Mouse (Mus musculus) cerebral cortex, adult 2 months (tissue): ENCODE data around the gene Cdc27.

ENCODE experiments used
- WGBS: fragments of 180-500 bp; shearing (Covaris S2); methylation state at CpG from one replicate; pipeline ENCODE4 v1.1.7; 2018; 5-methylcytosine and 5-hydroxymethylcytosine counted together

Cdc27 gene

DNA sequence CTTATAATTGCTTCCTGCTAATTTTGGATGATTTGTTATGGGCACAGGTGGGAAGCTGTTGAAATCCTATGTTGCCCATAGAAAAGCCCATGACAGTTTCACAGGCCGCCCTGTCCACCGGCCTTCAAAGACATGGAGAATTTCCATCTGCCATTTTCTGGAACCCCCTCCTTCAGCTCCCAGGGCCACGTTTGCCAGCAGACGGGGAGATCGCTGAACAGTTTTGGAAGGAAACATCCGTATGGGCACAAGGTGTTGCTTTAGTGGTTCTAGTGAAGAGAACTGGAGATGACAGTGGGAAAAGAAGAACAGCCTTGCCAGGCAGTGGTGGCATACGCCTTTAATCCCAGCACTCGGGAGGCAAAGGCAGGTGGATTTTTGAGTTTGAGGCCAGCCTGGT is 68.4 kb downstream of the Cdc27 start:
- WGBS, result 89% methylated on average over 8 of the region's 8 CpGs

DNA sequence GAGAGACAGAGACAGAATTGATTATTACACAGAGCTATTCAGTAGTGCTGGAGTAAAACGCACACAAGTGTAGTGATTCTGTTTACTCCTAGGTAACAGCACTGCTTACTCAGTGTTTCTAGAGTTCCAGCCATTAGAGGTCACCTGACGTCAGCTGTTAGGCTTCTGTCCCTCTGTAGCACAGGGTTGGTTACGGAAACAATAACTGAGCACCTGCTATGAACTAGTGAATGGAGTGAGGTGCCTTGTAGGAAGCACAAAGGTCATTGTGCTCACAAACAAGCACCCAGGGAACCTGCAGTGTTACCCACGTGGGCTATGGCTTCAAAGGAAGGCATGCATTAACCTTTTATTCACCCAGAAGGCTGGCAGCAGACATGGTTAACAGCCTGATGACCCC is 70.9 kb downstream of the Cdc27 start:
- 76% methylated on average over 4 of the region's 4 CpGs for WGBS

- WGBS, result 2% methylated on average over 18 of the region's 19 CpGs
Measured at GRCm38 (mm10) chr11:104469371-104469835, 81.0 kb downstream of the Cdc27 start.

- WGBS, result 1% methylated on average over 62 of the region's 69 CpGs
Measured at GRCm38 (mm10) chr11:104468751-104469268, 81.6 kb downstream of the Cdc27 start, which contains the start of gene Kansl1. Kansl1 (minus strand) TSS chr11:104468861.

GRCm38 (mm10) chr11:104467698-104468097 is 82.7 kb downstream of the Cdc27 start:
- 59% methylated on average over 5 of the region's 5 CpGs for WGBS

GRCm38 (mm10) chr11:104459671-104460070 is 90.7 kb downstream of the Cdc27 start:
- 97% methylated on average over 2 of the region's 2 CpGs for WGBS

DNA sequence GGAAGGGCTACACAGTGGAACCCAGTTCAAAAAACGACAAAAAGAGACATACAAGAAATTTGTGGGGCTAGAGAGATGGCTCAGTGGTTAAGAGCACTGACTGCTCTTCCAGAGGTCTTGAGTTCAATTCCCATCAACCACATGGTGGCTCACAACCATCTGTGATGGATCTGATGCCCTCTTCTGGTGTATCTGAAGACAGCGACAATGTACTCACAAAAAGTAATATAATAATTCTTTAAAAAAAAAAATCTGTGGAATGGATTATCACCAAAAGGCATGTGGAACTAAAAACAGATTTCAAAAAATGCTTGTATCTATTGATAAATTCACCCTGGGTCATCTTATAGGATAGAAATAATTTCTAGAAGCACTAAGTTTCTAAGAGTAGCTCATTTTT is 91.9 kb downstream of the Cdc27 start:
- 83% methylated on average over 2 of the region's 2 CpGs for WGBS
